Mouse (Mus musculus): Measurements from ENCODE around the gene Polr3c.

- TF ChIP-seq CTCF (IDR thresholded peaks at IDR 0.05; ENCODE audit: extremely low read depth, insufficient read depth, low read length), result no peak
- TF ChIP-seq POLR2A (IDR thresholded peaks at IDR 0.05; ENCODE audit: extremely low read depth, insufficient read depth, low read length), result no peak
Measured at GRCm38 (mm10) chr3:96683496-96683895, 43.9 kb downstream of the Polr3c start.
